ENCODE assay signal across 17 mouse cellular contexts in the genomic region with DNA sequence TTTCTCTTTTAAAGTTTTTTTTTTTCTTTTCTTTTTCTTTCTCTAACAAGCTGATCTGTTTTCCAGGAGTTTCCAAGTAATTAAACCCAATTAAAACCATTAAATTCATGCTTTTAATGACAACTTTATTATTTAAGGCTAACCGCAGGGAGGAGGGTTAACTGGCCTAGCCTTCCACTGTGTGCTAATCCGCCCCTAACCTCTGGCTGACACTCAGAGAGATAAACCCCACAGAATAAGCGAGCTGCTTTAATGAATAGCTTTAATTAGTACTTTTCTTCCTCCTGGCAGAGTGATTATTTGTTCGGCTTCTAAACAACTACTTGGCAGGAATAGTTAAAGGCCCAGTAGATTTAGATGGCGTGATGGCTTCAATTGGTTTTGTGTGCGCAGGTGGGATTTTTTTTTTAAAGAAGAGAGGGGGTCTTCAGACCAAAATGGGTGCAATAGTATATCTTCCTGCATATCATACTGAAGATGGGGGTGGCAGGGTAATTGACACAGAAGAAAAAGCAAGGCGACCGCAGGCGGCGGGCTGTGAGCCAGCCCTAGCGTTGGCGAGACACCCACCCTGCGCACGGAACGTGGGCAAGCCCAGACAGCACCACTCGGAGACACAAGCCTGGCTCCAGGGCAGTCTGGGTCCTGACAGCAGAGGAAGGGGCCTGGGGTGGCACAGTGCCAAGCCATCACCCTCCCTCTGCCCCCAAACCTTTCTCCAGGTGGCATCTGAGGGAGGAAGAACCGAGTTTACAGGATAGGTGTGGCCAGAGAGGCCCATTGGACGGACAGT.
A peak's percentile ranks its signal among the peaks of the same experiment; 100 is the strongest.
DNase-seq lines count a peak whose midpoint lies in the region; ATAC-seq and TF ChIP-seq lines count a peak whose summit lies in the region.
"Had no signal": no experiment of that assay in that cellular context is flagged by ENCODE, and none has a peak within 500 bp of the region (broad histone marks: within the 10 kb centered on the region; RNA-seq: fewer than 3 reads in every experiment).

No protein-coding gene starts in this region.

- TF ChIP-seq CTCF in brain, embryonic 14.5 days (IDR thresholded peaks at IDR 0.05; ENCODE audit: borderline replicate concordance, extremely low read depth, insufficient read depth, insufficient read length), result no peak
- TF ChIP-seq CTCF in olfactory bulb, adult 2 months (IDR thresholded peaks at IDR 0.05; ENCODE audit: insufficient read depth, low read depth, low read length), result no peak

- peaks cover 49% of the 10 kb centered on the region for H3K4me1 ChIP-seq in forebrain, embryonic 12.5 days
- H3K4me1 ChIP-seq in olfactory bulb, adult 2 months (ENCODE audit: control insufficient read depth, insufficient read depth, low read length), result peaks cover 28% of the 10 kb centered on the region
- peaks cover 12% of the 10 kb centered on the region for H3K4me1 ChIP-seq in kidney, embryonic 14.5 days (ENCODE audit: control insufficient read depth, insufficient read depth, low read length)

- no peaks in the 10 kb centered on the region for H3K36me3 ChIP-seq in forebrain, embryonic 12.5 days (replicated peaks)
- H3K36me3 ChIP-seq in kidney, embryonic 14.5 days (ENCODE audit: control insufficient read depth, insufficient read depth, low read length), result no peaks in the 10 kb centered on the region
- H3K36me3 ChIP-seq: kidney, embryonic 15.5 days; limb, embryonic 15.5 days had no signal

- peak overlapping the region; percentile 77 for H3K27ac ChIP-seq in forebrain, embryonic 12.5 days
- H3K27ac ChIP-seq in olfactory bulb, adult 2 months (ENCODE audit: insufficient read depth, low read depth, low read length), result peak overlapping the region; percentile 76
- no peak overlapping the region for H3K27ac ChIP-seq in kidney, embryonic 14.5 days (ENCODE audit: low read depth, low read length)
- H3K27ac ChIP-seq: kidney, embryonic 15.5 days had no signal

- H3K9ac ChIP-seq in forebrain, embryonic 12.5 days, result no peak overlapping the region
- H3K9ac ChIP-seq in kidney, embryonic 14.5 days (ENCODE audit: low read depth, low read length), result no peak overlapping the region
- H3K9ac ChIP-seq: kidney, embryonic 15.5 days; limb, embryonic 15.5 days had no signal

- no peak for TF ChIP-seq POLR2A in brain, embryonic 14.5 days (IDR thresholded peaks at IDR 0.05; ENCODE audit: borderline replicate concordance, extremely low read depth, insufficient read depth, insufficient read length, poor library complexity, severe bottlenecking)
- TF ChIP-seq POLR2A in olfactory bulb, adult 2 months (IDR thresholded peaks at IDR 0.05; ENCODE audit: insufficient read depth, low read depth, low read length), result no peak

- 16% methylated on average over 18 of the region's 18 CpGs for WGBS in forebrain, embryonic 12.5 days
- 22% methylated on average over 18 of the region's 18 CpGs for WGBS in olfactory bulb, adult 2 months
- 76% methylated on average over 18 of the region's 18 CpGs for WGBS in kidney, embryonic 14.5 days

- no peaks in the 10 kb centered on the region for H3K9me3 ChIP-seq in forebrain, embryonic 12.5 days
- H3K9me3 ChIP-seq in kidney, embryonic 14.5 days (ENCODE audit: control insufficient read depth, low read length), result no peaks in the 10 kb centered on the region
- H3K9me3 ChIP-seq: kidney, embryonic 15.5 days; limb, embryonic 15.5 days had no signal

- intact Hi-C loops in left cerebral cortex, postnatal 25 days (cut with DNase I), result no loop called here

- DNase-seq in left cerebral cortex, adult 18-20 months (ENCODE audit: low spot score in 2 of 2), result peak; percentile 4 to 27
- no peak for DNase-seq in left cerebral cortex, adult 8-10 months (ENCODE audit: low spot score in 2 of 2)
- peak; percentile 95 for DNase-seq in brain, embryonic 14.5 days (ENCODE audit: low read depth)
- DNase-seq in urinary bladder, postnatal 14 days (ENCODE audit: low spot score), result no peak
- no peak for DNase-seq in left cerebral cortex, postnatal 25 days (ENCODE audit: low spot score in 2 of 2)
- DNase-seq: adrenal gland, postnatal 36 days; cerebellum, adult 9-11 months; heart, adult 18-20 months; heart, postnatal 36 days; layer of hippocampus, adult 9-11 months; lung, postnatal 14 days had no signal

- H3K27me3 ChIP-seq in forebrain, embryonic 12.5 days, result peaks cover 55% of the 10 kb centered on the region
- no peaks in the 10 kb centered on the region for H3K27me3 ChIP-seq in kidney, embryonic 14.5 days (ENCODE audit: control insufficient read depth, insufficient read depth, low read length)
- H3K27me3 ChIP-seq: limb, embryonic 15.5 days had no signal

- peak overlapping the region; percentile 29 for H3K4me2 ChIP-seq in forebrain, embryonic 12.5 days
- H3K4me2 ChIP-seq in kidney, embryonic 14.5 days (replicated peaks; ENCODE audit: low read depth, low read length), result no peak overlapping the region
- H3K4me2 ChIP-seq: kidney, embryonic 15.5 days; limb, embryonic 15.5 days had no signal

- ATAC-seq in forebrain, embryonic 12.5 days (ENCODE audit: low FRiP score), result peak; percentile 84
- ATAC-seq in kidney, embryonic 14.5 days (ENCODE audit: low FRiP score, low TSS enrichment), result no peak

- H3K4me3 ChIP-seq in forebrain, embryonic 12.5 days (replicated peaks), result no peak overlapping the region
- no peak overlapping the region for H3K4me3 ChIP-seq in olfactory bulb, adult 2 months (ENCODE audit: insufficient read depth, low read depth, low read length)
- H3K4me3 ChIP-seq in kidney, embryonic 14.5 days (ENCODE audit: low read length), result no peak overlapping the region
- H3K4me3 ChIP-seq: kidney, embryonic 15.5 days; limb, embryonic 15.5 days; myocyte had no signal

Comparison
In these comparisons a context has a peak if more than half of its experiments do, and no peak if none do; other contexts are left out.
1. DNase-seq: peak in left cerebral cortex, adult 18-20 months (2 of 2) and brain, embryonic 14.5 days (single experiment); none in left cerebral cortex, adult 8-10 months (0 of 2), urinary bladder, postnatal 14 days (single experiment) and left cerebral cortex, postnatal 25 days (0 of 2).